Mouse (Mus musculus) embryonic fibroblast, embryonic 13.5 days (primary cell): ENCODE measurements around the gene Cst7. TPM values are rescaled to one million over a fixed set of nuclear protein-coding genes. Genes with fewer than 3 reads are reported as not detected.

Experiments
- H3K27ac ChIP-seq: 2 replicates; pipeline ENCODE4 v1.5.1; 2012; ENCODE audit warnings: low read length, control low read depth, inconsistent platforms; ENCODE audit not compliant: insufficient read depth
- H3K4me1 ChIP-seq: 2 replicates; pipeline ENCODE4 v1.6.1; 2011; ENCODE audit warnings: low read length; ENCODE audit not compliant: control insufficient read depth, insufficient read depth
- H3K4me3 ChIP-seq: 2 replicates; pipeline ENCODE4 v1.5.1; 2011; ENCODE audit warnings: mild to moderate bottlenecking, control low read depth, low read length; ENCODE audit not compliant: insufficient read depth
- CTCF ChIP-seq: IDR thresholded peaks from 2 replicates; pipeline ENCODE4 v1.5.1; 2011; ENCODE audit warnings: mild to moderate bottlenecking, control low read depth, low read length, moderate library complexity, borderline replicate concordance; ENCODE audit not compliant: insufficient read depth
- POLR2A ChIP-seq: IDR thresholded peaks from 2 replicates; pipeline ENCODE4 v1.6.1; 2011; ENCODE audit warnings: low read depth, mild to moderate bottlenecking, control low read depth, low read length, moderate library complexity
- polyA plus RNA-seq: library from polyadenylated mRNA; stranded (reverse); fragments of >200 nt; gene quantifications from 2 replicates; pipeline ENCODE4 v1.2.4, GENCODE M21; 2011; ENCODE audit warnings: low read depth; ENCODE audit not compliant: missing spikeins, insufficient read length

Cst7 gene
- polyA plus RNA-seq, 1 experiment: not detected

DNA sequence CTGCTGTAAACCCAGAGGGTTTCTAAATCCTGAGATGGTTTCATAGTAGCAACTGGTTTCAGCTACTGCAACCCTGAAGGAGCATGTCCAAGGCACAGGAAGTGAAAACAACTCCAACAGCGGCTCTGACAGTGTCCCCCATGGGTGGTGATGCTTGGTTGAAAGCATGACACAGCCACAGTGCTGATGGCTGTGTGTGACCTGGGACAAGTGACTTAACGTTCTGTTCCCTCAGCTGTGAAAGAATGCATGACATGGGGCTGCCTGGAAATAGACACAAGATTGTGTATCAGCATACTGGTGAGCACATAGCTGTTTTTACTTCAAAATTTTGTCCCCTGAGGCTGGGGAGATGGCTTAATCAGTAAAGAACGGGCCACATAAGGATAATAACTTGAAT is 51.5 kb downstream of the Cst7 start:
- no peak overlapping the region for H3K4me3 ChIP-seq
- no peak for TF ChIP-seq CTCF
- no peak for TF ChIP-seq POLR2A
- no peak overlapping the region for H3K27ac ChIP-seq
- no peaks in the 10 kb centered on the region for H3K4me1 ChIP-seq

- TF ChIP-seq CTCF (no peak), POLR2A (no peak)
- no peak overlapping the region for H3K4me3 ChIP-seq
- H3K4me1 ChIP-seq: no peaks in the 10 kb centered on the region
- no peak overlapping the region for H3K27ac ChIP-seq
Measured at GRCm38 (mm10) chr2:150623957-150624356, 53.7 kb downstream of the Cst7 start.

GRCm38 (mm10) chr2:150624926-150625325 is 54.7 kb downstream of the Cst7 start:
- H3K4me3 ChIP-seq: no peak overlapping the region
- no peak overlapping the region for H3K27ac ChIP-seq
- H3K4me1 ChIP-seq: no peaks in the 10 kb centered on the region
- no peak for TF ChIP-seq CTCF
- TF ChIP-seq POLR2A: no peak

GRCm38 (mm10) chr2:150627140-150627539 is 56.9 kb downstream of the Cst7 start:
- Histone ChIP-seq H3K4me3 (no peak overlapping the region), H3K27ac (no peak overlapping the region), H3K4me1 (no peaks in the 10 kb centered on the region)
- no peak for TF ChIP-seq CTCF
- TF ChIP-seq POLR2A: no peak

Other genes with a start within 250 kb of the Cst7 start
- gene Gm10130, start 246.7 kb upstream of the Cst7 start, polyA plus RNA-seq: 2.8 TPM in 1 of 2 replicates, not detected in the other
- gene 3300002I08Rik, start 207.7 kb upstream of the Cst7 start, polyA plus RNA-seq: 4.9 and 5.9 TPM in 2 replicates
- gene Zfp442, start 118.9 kb upstream of the Cst7 start, polyA plus RNA-seq: 10.5 and 11.0 TPM in 2 replicates
- gene Zfp345, start 85.3 kb upstream of the Cst7 start, polyA plus RNA-seq: not detected in 2 replicates
- 15.2 and 19.4 TPM in 2 replicates for gene Apmap, start 38.2 kb downstream of the Cst7 start, polyA plus RNA-seq
- 0.47 TPM in 1 of 2 replicates, not detected in the other for gene Acss1, start 98.1 kb downstream of the Cst7 start, polyA plus RNA-seq
- gene Vsx1, start 118.9 kb downstream of the Cst7 start, polyA plus RNA-seq: not detected in 2 replicates
- 9.7 and 10.1 TPM in 2 replicates for gene Entpd6, start 178.6 kb downstream of the Cst7 start, polyA plus RNA-seq
- gene Pygb, start 216.3 kb downstream of the Cst7 start, polyA plus RNA-seq: 67.4 and 91.7 TPM in 2 replicates